Mouse (Mus musculus) CH12F3 (cell line): ENCODE data around the gene Sardh.

Experiments
- in situ Hi-C: fragments of 300-500 bp; cut with MboI; formaldehyde crosslinking; loops from 2 replicates; pipeline ENCODE4 v1.14.3; 2020; ENCODE audit warnings: low sequenced_read_pairs

Sardh gene

DNA sequence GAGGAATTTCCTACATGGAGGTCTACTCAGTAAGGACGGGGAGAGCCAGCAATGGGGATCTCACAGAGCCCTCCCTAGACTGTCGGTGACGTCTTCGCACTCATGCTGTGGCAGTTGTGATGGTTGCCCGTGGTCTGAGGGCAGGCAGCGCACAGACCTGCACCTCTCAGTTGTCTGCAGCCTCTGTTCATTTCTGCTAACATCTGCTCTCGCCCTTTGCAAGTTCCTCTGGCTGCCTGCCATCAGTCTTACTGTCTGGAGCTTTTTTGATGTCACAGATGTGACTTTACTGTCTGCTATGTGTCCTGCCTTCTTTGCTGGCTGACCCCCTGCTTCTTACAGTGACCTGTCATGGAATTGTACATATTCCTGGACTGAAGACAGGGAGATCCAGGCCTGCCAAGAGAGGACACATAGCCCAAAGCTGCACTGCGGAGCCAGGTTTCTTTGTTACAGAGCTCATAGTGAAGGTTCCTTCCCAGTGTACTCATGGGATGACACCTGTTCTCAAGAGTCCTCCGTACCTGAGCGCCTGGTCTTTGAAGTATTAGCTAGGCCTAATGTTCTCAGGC, 72.4 kb downstream of the Sardh start:
- in situ Hi-C loops: no loop called here

DNA sequence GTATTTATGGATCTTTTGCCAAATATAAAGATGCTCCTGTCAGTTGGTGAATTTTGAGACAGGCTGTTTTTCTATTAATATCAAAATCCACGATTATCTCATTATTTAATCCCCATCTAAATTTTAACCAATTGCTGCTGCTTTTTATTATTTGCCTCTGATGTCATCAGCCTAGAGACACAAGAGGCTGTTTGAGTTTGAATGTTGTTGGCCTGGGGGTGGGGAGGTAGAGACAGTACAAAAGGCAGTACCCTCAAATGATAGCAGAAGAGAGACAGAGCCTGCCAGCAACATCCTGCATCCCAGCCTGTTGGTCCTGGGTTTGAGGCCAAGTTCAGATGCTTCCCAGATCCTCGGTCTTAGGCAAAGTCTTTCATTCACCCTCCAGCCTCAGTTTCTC, 73.9 kb downstream of the Sardh start:
- in situ Hi-C loops: no loop called here

DNA sequence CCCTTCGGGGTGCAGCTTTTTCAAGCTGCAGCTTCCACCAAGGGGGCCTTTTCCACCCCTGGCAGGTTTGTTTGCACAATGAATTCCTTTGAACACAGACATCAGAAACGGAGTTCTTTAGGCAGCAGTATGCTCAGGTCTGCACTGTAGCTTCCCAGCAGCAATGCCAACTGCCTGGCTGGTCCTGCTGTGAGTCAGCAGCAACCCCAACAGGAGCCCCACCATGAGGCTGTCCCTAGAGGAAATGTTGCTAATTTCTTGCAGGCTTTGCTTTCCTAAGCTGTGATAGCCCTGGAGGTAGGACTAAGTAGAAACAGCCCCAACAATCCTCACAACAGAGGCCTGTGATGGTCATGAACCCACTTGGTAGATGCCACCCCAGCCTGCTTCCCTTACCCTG, 81.1 kb downstream of the Sardh start:
- in situ Hi-C loops: no loop called here

DNA sequence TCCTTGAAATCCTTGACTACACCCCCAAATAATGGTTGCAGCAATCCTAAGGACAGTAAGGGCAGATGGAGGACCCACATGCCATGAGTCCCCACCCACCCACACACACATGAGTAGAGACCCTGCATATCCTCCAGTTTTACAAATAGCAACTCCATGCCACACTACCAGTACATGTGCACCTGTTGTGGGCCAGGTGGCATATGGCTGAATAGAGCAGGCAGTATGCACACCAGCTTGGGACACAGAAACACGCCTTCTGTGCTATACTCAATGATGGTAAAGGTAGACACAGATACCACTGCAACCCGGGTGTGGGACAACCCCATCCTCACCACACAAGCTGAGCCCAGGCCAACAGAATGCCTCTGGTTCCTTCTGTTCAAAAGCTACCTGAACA, 82.1 kb downstream of the Sardh start:
- in situ Hi-C loops: no loop called here

DNA sequence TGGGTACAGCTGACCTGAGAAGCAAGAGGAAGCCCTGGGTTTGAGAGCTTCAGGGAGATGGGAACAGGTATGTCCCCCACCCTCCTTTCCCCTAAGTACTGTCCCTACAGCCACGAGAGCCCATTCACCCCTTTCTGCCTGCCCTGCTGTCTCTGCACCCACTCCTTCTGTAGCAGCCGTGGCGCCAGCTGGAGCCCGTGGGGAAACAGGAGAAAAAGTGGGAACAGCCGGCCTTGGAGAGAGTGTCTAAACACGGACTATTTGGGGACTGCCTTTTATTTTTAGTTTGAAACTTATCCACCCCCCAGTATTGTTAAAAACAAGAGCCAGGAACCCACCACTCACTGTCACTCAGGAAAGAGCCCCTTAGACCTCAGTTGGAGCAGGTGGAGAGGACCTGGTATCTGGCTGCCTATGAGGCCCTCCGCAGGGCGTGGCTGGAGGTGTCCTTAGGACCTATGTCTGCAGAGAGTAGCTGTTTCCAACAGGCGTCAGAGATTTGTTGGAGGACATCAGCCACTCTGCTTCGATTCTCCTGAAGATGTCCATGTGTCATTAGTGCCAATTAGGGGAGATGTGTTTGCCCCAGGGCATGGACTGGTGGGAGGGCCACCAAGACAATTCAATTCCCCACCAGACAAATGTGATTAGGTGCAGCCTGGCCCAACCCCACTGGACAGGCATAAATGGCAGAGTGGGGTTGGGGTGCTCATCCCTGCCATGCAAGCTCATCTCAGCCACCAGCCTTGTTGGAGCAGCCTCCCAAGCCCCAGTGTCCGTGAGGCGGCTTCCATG, 83.1 kb downstream of the Sardh start, which contains the start of gene Dbh:
TSS of gene Dbh (plus strand) at position 438 of the 795 bp plus-strand sequence.
- in situ Hi-C loops: no loop called here

DNA sequence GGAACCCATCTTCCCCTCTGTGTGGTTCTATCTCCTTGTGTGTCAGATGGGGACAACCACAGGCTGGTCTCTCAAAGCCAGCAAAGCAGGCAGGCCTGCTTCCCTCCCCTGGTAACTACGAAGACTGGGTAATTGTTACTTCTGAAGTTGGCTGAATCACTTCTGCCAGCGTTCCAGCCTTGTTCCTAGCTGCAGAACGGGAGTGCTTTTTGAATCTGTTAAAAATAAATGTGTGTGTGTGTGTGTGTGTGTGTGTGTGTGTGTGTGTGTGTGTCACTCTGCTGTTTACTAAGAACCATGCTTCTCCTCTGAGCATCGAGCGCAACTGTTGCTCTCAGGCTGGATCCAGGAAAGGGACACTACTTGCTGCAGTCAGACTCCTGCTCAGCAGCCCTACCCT, 84.3 kb downstream of the Sardh start:
- in situ Hi-C loops: no loop called here

DNA sequence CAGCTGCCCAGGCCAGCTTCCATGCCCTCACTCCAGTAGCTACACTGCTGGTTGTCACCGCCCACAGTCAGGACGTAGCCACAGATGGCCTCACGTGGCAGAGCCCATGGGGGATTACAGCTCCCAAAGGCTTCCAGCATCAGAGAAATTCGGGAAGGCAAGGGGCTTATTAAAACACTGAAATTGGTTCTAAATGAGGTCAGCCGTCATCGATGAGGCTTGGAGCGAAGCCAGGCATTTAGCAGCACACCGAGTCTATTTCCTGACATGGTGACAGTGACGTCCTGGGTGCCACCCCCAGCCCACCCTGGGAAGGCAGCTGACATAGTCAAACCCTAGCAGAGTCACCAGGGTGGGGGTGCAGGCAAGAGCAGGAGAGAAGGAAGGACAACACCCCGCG, 85.5 kb downstream of the Sardh start:
- in situ Hi-C loops: no loop called here

DNA sequence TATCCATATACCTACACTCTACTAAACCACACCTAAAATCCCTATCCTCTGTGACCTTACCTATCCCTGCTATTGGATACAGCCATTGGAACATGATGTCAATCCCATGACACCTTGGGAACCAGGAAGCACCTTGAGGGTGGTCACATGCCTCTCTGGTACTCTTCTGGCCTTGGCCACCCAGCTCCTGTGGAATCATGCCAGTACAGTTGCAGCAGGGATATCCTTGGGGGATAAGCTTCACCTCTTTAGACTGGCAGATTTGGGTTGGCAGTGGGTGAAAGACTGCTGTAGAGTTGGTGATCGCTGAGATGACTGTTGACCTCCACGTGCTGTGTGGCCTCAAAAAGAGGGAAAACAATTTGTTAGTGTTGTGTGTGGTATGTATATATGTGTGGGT, 86.6 kb downstream of the Sardh start:
- in situ Hi-C loops: no loop called here

DNA sequence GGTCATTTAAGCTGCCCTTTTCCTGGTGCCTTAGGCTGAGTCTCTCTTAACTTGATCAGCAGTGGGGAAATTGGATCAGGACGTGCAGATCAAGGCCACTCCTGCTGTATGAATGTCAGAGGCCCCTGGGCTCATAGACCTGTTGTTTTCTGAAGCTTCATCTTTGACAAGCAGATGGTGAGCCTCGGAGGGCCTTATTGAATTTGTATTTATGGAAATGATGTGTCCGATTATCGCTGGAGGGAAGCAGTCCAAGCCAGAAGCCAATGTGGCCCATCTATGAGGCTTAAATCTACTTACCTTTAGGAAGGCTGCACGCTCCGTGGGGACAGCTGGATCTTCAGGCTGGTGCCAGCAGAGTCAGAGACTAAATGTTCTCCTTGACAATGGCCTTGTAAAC, 91.5 kb downstream of the Sardh start:
- in situ Hi-C loops: no loop called here

DNA sequence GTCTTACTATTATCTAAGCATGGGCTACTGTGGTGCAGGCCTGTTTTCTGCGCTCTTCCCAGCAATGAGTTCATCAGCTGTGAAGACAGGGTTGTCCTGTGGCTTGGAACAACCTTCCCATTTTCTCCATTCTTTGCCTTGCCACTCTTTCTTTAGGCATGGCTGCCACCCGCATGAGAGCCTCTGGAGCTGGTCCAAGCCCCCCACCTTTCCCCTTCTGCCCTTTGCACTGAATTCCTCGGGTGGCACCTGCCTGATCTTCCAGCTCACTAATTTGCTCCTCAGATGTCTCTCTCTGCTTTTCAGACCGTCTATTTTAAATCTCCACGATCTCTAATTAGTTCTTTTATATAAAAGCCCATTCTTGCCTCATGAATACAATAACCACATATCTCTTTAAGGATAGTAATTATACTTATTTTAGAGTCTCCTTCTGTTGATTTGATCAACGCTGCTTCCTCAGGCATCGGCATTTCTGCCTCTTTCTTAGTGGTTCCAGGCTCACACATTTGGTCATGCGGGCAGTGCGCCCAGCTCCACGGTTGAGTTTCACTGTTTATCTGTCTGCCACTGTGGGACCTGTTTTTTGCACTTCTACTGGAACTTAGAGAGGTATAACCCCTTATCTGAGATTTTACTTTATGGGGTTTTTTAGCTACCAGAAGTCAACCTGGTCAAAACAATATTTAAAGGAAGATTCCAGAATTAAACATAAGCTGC, 93.5 kb downstream of the Sardh start:
- in situ Hi-C loops: no loop called here

DNA sequence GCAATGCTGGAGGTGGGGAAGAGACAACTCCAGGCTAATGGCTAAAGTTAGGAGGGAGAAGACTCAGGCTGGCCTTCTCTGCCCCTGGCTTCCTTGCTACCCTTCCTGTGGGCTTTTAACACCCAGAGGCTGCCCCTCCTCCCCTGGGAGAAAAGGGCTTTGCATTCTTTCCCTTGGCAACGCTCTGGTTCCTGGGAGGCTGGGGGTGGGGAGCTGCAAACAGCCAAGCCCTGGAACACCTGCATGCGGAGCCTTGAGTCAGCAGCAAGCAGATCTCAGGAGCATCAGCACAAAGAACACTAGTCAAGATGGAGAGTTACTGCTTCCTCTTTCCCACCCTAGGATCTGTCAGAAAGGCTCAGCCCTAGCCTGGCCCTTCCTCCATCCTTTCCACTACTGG, 98.7 kb downstream of the Sardh start:
- in situ Hi-C loops: no loop called here

DNA sequence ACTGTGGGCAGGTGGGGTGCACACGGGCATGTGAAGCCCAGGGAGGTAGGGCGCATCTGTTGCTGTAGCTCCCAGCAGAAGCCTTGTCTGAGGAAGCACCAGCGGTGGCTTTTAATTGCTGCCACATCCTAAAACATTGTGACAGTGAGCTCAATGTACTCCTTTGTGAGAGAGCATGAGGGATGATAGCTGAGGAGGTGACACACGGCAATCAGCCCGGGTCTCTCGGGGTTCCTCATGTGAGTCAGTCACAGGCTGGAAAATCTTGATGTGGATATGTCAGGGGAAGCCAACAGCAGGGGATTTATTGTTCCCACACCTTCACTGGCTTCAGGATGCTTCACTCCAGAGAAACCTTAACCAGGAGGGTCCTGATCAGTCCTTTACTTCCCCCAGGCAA, 101.3 kb downstream of the Sardh start:
- in situ Hi-C loops: no loop called here

DNA sequence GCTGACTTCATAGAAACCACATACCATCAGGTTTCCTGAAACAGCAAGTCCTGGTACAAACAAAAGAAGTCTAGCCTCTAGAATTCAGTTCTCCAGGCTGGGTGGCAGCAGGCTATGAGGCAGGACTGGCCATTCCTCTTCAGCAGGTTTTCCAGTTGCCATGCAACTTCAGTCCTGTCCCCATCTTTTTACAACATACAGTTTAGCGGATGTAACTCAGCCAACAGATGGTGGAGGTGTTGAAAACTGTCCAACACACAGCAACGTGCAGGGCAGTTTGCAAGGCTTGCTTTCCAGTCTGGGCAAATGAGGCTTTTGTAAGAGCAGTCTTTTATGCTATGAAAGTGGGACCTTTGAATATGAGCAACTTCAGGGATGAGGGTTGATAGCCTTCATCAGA, 103.2 kb downstream of the Sardh start:
- in situ Hi-C loops: no loop called here

DNA sequence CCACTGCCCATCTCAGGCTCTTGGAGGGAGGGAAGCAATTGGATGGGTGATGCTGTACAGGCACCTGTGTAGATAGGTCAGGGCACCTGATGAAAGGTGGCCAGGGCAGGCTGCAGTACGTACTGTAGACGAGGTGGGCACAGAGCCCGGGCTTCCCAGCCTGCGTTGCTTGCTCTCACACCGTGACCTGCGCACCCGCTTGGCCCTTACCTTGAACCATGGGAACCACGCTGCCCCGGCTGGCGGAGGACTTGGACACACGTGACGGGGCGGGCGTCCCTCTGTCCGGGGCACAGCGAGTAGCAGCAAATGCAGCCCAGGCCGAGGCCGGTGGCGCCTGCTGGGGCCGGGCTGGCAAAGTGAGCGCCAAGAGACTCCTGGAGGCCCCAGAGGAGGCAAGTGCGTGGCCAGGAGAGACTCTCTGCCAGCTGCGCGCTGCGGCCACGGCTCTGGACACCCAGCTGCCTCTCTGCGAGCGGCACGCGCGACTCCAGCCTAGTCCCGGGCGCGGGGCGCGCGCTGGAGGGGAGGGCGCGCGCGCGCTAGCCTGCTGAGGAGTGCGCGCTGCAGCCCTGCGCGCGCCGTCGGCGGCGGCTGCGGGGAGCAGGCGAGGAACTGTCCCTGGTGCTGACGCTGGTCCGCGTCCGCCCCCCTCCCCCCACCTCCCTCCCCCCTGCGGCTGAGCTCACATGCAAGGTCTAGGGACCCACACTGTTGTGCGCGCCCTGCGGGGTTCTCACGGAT, 106.0 kb downstream of the Sardh start, which contains the start of gene Fam163b:
TSS of gene Fam163b (minus strand) at position 542 of the 744 bp plus-strand sequence.
- in situ Hi-C loops: no loop called here
